Mouse (Mus musculus) granulocyte monocyte progenitor cell, adult 5-6 weeks (primary cell): Measurements from ENCODE around the gene Clec2i. TPM values are rescaled to one million over a fixed set of nuclear protein-coding genes. Genes with fewer than 3 reads are reported as not detected.
"Not testable (repeated sequence)": the region's sequence is repeated elsewhere in the genome, so short reads cannot be mapped to it uniquely, and the experiment has no call there.

ENCODE experiments used
- ATAC-seq: replicated peaks from 2 replicates; pipeline ENCODE4 v1.8.0; 2016; ENCODE audit warnings: mild to moderate bottlenecking, moderate TSS enrichment, inconsistent platforms; ENCODE audit not compliant: poor library complexity, severe bottlenecking
- total RNA-seq, 2 experiments: library from RNA; stranded (forward) in 1 of 2; stranded (reverse) in 1 of 2; fragments of 200-712, 200-1000 nt in 1 of 2; fragments of >200 nt in 1 of 2; fragmentation: Nextera tagmentation in 1 of 2; gene quantifications; 2 replicates each; pipeline ENCODE4 v1.2.3; 2014 to 2017

The Clec2i gene
- total RNA-seq, 2 experiments from 2014 or later = 4.2 to 9.5 TPM

GRCm38 (mm10) chr6:128854024-128854820, 33.2 kb upstream of the Clec2i start:
- peak; percentile 36 for ATAC-seq

- ATAC-seq = no peak
Observed at GRCm38 (mm10) chr6:128854895-128855294, 32.5 kb upstream of the Clec2i start.

GRCm38 (mm10) chr6:128855477-128855876, 31.9 kb upstream of the Clec2i start:
- no peak for ATAC-seq

GRCm38 (mm10) chr6:128856250-128856649, 31.1 kb upstream of the Clec2i start:
- ATAC-seq = peak; percentile 85

GRCm38 (mm10) chr6:128857976-128858375, 29.4 kb upstream of the Clec2i start:
- ATAC-seq = no peak

GRCm38 (mm10) chr6:128868861-128869260, 18.5 kb upstream of the Clec2i start:
- no peak for ATAC-seq

- ATAC-seq = no peak
Observed at GRCm38 (mm10) chr6:128871910-128872610, 15.3 kb upstream of the Clec2i start.

GRCm38 (mm10) chr6:128888834-128889233, 1.4 kb downstream of the Clec2i start:
- ATAC-seq = peak; percentile 68

GRCm38 (mm10) chr6:128890948-128891355, 3.6 kb downstream of the Clec2i start, which contains the start of gene BC035044:
Gene BC035044, minus strand, starts transcription at chr6:128891126.
- ATAC-seq = peak; percentile 63

GRCm38 (mm10) chr6:128895404-128896001, 8.1 kb downstream of the Clec2i start:
- no peak for ATAC-seq

- peak; percentile 67 for ATAC-seq
Observed at GRCm38 (mm10) chr6:128900044-128900443, 12.7 kb downstream of the Clec2i start.

GRCm38 (mm10) chr6:128900796-128901552, 13.6 kb downstream of the Clec2i start:
- ATAC-seq = peak; percentile 48

GRCm38 (mm10) chr6:128913598-128914254, 26.3 kb downstream of the Clec2i start:
- ATAC-seq = peak; percentile 89

GRCm38 (mm10) chr6:128917322-128917721, 29.9 kb downstream of the Clec2i start:
- ATAC-seq = peak; percentile 74

- no peak for ATAC-seq
Observed at GRCm38 (mm10) chr6:128933050-128933449, 45.7 kb downstream of the Clec2i start.

GRCm38 (mm10) chr6:128934081-128934480, 46.7 kb downstream of the Clec2i start, which contains the start of gene Clec2g:
Gene Clec2g, plus strand, starts transcription at chr6:128934381.
- not testable (repeated sequence) for ATAC-seq

- ATAC-seq = not testable (repeated sequence)
Observed at GRCm38 (mm10) chr6:128935889-128936665, 48.7 kb downstream of the Clec2i start.

- no peak for ATAC-seq
Observed at GRCm38 (mm10) chr6:128941646-128942421, 54.4 kb downstream of the Clec2i start.
